Mouse (Mus musculus) brain, embryonic 14.5 days (tissue): ENCODE measurements around the gene Col27a1.

Experiments
- CTCF ChIP-seq: fragments of 200-500 bp; IDR thresholded peaks from 2 replicates; pipeline ENCODE4 v1.5.1; 2012; ENCODE audit warnings: inconsistent platforms, mild to moderate bottlenecking, moderate library complexity, borderline replicate concordance; ENCODE audit not compliant: insufficient read depth, insufficient read length; ENCODE audit errors: extremely low read depth
- POLR2A ChIP-seq: fragments of 200-500 bp; IDR thresholded peaks from 2 replicates; pipeline ENCODE4 v1.6.1; 2012; ENCODE audit warnings: mild to moderate bottlenecking, inconsistent platforms, borderline replicate concordance; ENCODE audit not compliant: poor library complexity, insufficient read depth, insufficient read length, severe bottlenecking; ENCODE audit errors: extremely low read depth

- no peak for TF ChIP-seq CTCF
- no peak for TF ChIP-seq POLR2A
These were observed 20.0 kb downstream of the Col27a1 start for GRCm38 (mm10) chr4:63233557-63234452.
